Mouse (Mus musculus) G1E (cell line): ENCODE results near the gene Dennd1a. TPM values are rescaled to one million over a fixed set of nuclear protein-coding genes. Genes with fewer than 3 reads are reported as not detected.

ENCODE experiments used
- ATAC-seq: 2 replicates; pipeline ENCODE4 v1.8.0; 2016; ENCODE audit warnings: mild to moderate bottlenecking; ENCODE audit not compliant: insufficient number of reproducible peaks, poor library complexity, low FRiP score, severe bottlenecking; ENCODE audit errors: extremely low read depth
- DNase-seq: peaks from one replicate; pipeline ENCODE4 v3.0.0; 2012; ENCODE audit warnings: low spot score
- H3K27me3 ChIP-seq: 2 replicates; pipeline ENCODE4 v1.6.1; 2012; ENCODE audit warnings: mild to moderate bottlenecking, low read length, inconsistent platforms; ENCODE audit not compliant: insufficient read depth
- H3K36me3 ChIP-seq: replicated peaks from 2 replicates; pipeline ENCODE3; 2012; ENCODE audit warnings: mild to moderate bottlenecking, inconsistent platforms
- H3K4me1 ChIP-seq: 2 replicates; pipeline ENCODE4 v1.6.1; 2012; ENCODE audit warnings: low read depth, low read length, inconsistent platforms, mixed read lengths; ENCODE audit not compliant: insufficient read depth
- H3K4me3 ChIP-seq: 2 replicates; pipeline ENCODE4 v1.5.1; 2012; ENCODE audit warnings: low read depth, mild to moderate bottlenecking, inconsistent platforms, low read length, moderate library complexity, mixed read lengths
- H3K9me3 ChIP-seq: replicated peaks from 2 replicates; pipeline ENCODE4 v1.6.1; 2012; ENCODE audit warnings: inconsistent platforms
- CTCF ChIP-seq: IDR thresholded peaks from 2 replicates; pipeline ENCODE4 v1.5.1; 2012; ENCODE audit warnings: low read depth, low read length, inconsistent platforms, mixed read lengths
- GATA1 ChIP-seq: IDR thresholded peaks from 2 replicates; pipeline ENCODE4 v1.6.1; 2012; ENCODE audit warnings: borderline replicate concordance, low read length, inconsistent platforms, mixed read lengths
- GATA2 ChIP-seq: IDR thresholded peaks from 2 replicates; pipeline ENCODE4 v1.6.1; 2012; ENCODE audit warnings: low read depth, low read length, inconsistent platforms, borderline replicate concordance
- POLR2AphosphoS5 ChIP-seq: IDR thresholded peaks from 2 replicates; pipeline ENCODE4 v1.6.1; 2012; ENCODE audit warnings: low read depth, low read length, inconsistent platforms; ENCODE audit not compliant: insufficient replicate concordance
- TAL1 ChIP-seq: conservative IDR thresholded peaks from 2 replicates; pipeline ENCODE4 v1.6.1; 2012; ENCODE audit warnings: low read depth, low read length, inconsistent platforms, mixed read lengths
- polyA plus RNA-seq: library from polyadenylated mRNA; stranded (reverse); fragments of >175 nt; gene quantifications from 2 replicates; pipeline ENCODE4 v1.2.3, GENCODE M21; 2012
- total RNA-seq, 2 experiments: library from RNA; stranded (forward) in 1 of 2; stranded (reverse) in 1 of 2; fragments of 200-1000 nt in 1 of 2; fragments of >200 nt in 1 of 2; fragmentation: Nextera tagmentation in 1 of 2; gene quantifications; 2 replicates each; pipeline ENCODE4 v1.2.3; 2014 to 2017

Gene Dennd1a
- total and polyA plus RNA-seq, 3 experiments, result 25.5 to 78.7 (median 71.0) TPM

DNA sequence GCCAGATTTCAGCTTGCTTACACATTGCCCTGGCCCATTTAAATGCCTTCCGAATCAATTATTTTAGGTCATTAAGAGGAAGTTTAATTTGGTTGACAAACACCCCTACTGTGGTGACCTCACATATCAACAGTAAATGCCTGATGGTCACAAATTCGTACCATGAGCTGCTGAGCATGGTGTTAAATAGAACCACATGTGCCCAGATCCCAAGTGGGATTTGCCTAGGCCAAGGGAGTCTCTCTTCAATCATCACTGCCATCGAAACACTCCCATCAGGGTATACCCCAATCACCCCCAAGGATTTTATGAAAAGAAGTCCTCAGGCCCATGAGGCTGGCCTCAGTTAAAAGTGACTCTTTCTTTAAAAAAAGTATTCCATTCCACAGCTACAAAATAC, 313.0 kb downstream of the Dennd1a start:
- TF ChIP-seq POLR2AphosphoS5, result no peak
- TF ChIP-seq CTCF, result no peak
- no peak for TF ChIP-seq TAL1
- TF ChIP-seq GATA2, result no peak
- TF ChIP-seq GATA1, result no peak
- Histone ChIP-seq H3K4me3 (no peak overlapping the region), H3K9me3 (no peaks in the 10 kb centered on the region), H3K27me3 (no peaks in the 10 kb centered on the region), H3K36me3 (peaks cover 54% of the 10 kb centered on the region), H3K4me1 (no peaks in the 10 kb centered on the region)
- no peak for ATAC-seq
- no peak for DNase-seq

DNA sequence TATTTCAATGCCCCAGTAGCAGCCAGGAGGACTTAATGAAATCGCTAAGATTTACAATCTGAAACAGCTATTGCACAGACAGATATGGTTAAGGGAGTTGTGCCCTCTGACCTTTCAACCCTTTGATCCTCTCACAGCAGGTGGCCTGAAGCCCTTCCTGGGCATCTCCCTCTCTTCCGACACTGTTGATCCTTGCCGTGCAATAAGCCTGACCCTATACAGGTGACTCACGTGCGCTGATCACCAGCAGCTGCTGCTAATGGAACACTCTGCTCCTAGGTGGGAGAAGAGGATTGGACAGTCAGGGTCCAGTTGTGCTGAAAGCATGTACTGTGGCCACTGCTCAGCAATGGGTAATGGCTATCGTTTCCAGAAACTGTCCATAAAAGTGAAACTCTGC, 314.6 kb downstream of the Dennd1a start:
- no peaks in the 10 kb centered on the region for H3K4me1 ChIP-seq
- ATAC-seq (no peak), DNase-seq (no peak)
- no peaks in the 10 kb centered on the region for H3K27me3 ChIP-seq
- H3K4me3 ChIP-seq, result no peak overlapping the region
- no peak for TF ChIP-seq POLR2AphosphoS5
- TF ChIP-seq TAL1, result no peak
- no peak for TF ChIP-seq GATA1
- TF ChIP-seq CTCF, result no peak
- TF ChIP-seq GATA2, result no peak
- peaks cover 48% of the 10 kb centered on the region for H3K36me3 ChIP-seq
- no peaks in the 10 kb centered on the region for H3K9me3 ChIP-seq

DNA sequence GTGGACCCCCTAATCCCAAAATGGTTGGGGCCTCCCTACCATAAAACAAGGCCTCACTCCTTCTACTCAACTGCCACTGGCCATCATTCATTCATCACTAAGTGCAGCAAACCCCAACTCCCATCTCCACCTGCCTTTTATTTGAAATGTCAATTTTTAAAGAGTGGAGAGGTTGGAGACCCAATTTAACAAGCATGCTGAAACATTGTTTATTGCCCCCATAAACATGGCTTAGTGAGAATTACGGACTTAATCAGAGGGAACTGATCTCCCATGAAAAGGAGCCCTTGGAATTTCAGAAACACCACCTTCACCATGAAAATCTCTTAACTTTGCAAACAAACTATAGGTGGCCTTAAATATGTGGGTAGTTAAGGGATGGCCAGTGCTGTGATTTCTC, 315.5 kb downstream of the Dennd1a start:
- Histone ChIP-seq H3K9me3 (no peaks in the 10 kb centered on the region), H3K27me3 (no peaks in the 10 kb centered on the region), H3K36me3 (peaks cover 48% of the 10 kb centered on the region), H3K4me1 (no peaks in the 10 kb centered on the region), H3K4me3 (no peak overlapping the region)
- DNase-seq (no peak), ATAC-seq (no peak)
- TF ChIP-seq TAL1 (no peak), POLR2AphosphoS5 (no peak), CTCF (no peak), GATA2 (no peak), GATA1 (no peak)

DNA sequence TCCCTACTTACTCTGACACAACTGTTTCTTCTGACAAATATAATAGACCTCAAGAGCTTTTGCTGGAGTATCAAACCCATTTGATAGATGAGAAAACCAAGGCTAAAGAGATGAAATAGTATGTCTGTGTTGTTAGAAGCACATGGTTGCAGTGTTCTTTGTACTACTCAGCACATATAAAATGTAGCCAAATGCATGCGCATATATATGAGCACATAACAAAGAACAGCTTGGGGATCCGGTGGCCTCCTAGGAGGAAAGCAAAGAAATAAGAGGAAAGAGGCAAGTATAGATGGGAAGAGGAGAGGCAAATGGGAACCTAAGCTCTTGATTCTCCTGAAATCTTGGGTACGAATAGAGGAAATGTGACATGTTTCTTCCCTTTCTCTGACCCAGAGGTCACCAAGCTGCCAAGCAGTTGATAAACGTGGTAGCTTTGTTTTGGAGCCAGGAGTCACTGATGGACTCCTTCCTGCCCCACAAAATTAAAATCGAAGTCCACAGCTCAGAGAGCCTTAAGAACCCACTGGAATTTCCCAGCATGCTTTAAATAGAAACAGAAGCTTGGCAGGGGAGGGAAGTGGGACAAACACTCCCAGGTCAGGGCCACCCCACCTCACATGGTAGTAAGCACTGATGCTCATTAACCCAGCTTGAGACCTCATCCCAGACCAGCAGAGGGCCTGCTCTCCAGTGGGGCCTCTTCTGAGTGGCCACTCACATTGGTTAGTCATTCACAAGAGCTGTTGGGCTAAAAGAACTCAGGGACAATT, 317.3 kb downstream of the Dennd1a start:
- no peak overlapping the region for H3K4me3 ChIP-seq
- DNase-seq (no peak), ATAC-seq (no peak)
- peaks cover 53% of the 10 kb centered on the region for H3K36me3 ChIP-seq
- no peaks in the 10 kb centered on the region for H3K27me3 ChIP-seq
- TF ChIP-seq CTCF (no peak), GATA2 (no peak), POLR2AphosphoS5 (no peak), TAL1 (no peak), GATA1 (no peak)
- H3K4me1 ChIP-seq, result no peaks in the 10 kb centered on the region
- H3K9me3 ChIP-seq, result no peaks in the 10 kb centered on the region

DNA sequence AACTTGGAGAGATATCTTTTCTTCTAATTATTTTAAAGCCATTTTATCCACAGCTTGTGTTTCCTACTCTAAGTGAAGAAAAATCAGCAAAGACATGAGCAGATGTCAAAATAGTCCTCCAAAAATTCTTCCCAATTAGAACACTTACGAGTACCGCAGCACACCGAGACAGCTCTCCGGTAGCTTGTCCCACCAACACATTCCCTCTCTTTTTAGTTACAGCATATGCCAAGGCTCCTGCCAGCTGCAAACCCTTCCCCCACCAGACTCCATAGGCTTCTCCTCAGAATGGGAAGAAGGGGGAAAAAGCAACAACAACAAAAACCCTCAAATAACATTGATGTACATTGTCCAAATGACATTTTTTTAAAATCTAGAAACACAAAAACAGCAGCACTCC, 322.7 kb downstream of the Dennd1a start:
- no peaks in the 10 kb centered on the region for H3K4me1 ChIP-seq
- H3K27me3 ChIP-seq, result no peaks in the 10 kb centered on the region
- H3K4me3 ChIP-seq, result no peak overlapping the region
- H3K9me3 ChIP-seq, result no peaks in the 10 kb centered on the region
- peaks cover 60% of the 10 kb centered on the region for H3K36me3 ChIP-seq
- TF ChIP-seq GATA2 (no peak), GATA1 (no peak), TAL1 (no peak), POLR2AphosphoS5 (no peak), CTCF (no peak)
- ATAC-seq (no peak), DNase-seq (no peak)

DNA sequence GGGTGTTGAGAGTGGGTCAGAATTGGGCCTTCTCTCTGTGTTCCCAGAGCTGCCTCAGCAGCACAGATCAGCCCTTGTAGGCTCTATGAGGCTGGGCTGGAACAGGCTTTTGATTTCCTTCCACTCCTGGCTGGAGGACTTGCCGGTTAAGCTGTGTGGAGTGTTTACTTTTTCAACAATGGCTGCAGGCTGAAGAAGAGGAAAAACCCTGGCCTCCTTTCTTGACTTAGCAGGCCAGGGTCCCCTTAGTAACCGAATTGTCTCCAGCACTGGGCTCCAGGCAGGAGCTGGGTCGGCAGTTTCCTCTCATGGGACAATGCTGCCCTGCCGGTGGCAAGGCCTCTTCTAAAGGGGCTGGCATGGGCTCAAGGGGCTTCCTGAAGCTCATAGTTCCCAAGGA, 323.8 kb downstream of the Dennd1a start:
- Histone ChIP-seq H3K9me3 (no peaks in the 10 kb centered on the region), H3K36me3 (peaks cover 59% of the 10 kb centered on the region), H3K4me1 (no peaks in the 10 kb centered on the region), H3K27me3 (no peaks in the 10 kb centered on the region), H3K4me3 (no peak overlapping the region)
- DNase-seq (no peak), ATAC-seq (no peak)
- TF ChIP-seq GATA2 (no peak), TAL1 (no peak)

DNA sequence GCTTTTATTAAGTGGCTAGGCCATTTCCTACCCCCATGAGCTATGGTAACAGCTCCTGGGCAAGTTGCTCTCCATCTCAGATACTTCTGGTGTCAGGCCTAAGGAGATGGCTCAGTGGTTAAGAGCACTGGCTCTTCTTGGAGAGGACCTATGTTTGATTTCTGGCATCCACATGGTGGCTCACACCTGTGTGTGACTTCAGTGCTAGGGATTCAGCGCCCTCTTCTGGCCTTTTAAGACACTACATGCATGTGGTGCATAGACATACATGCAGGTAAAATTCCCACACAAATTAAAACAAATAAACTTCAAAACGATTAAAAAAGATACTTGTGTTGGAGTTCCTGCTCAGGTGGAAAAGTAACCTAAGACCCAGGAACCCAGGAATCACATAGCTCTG, 338.8 kb downstream of the Dennd1a start:
- TF ChIP-seq POLR2AphosphoS5 (no peak), CTCF (peak; percentile 47; the same call in 1 of the 2 replicates), GATA1 (no peak), TAL1 (no peak)
- DNase-seq (no peak), ATAC-seq (no peak)
- peaks cover 40% of the 10 kb centered on the region for H3K36me3 ChIP-seq
- no peaks in the 10 kb centered on the region for H3K27me3 ChIP-seq
- no peak overlapping the region for H3K4me3 ChIP-seq
- no peaks in the 10 kb centered on the region for H3K9me3 ChIP-seq
- no peaks in the 10 kb centered on the region for H3K4me1 ChIP-seq
